Comparison of ENCODE assay signal across 8 mouse cellular contexts in genomic region chr6:138477611-138478010, GRCm38 (mm10).
A peak's percentile ranks its signal among the peaks of the same experiment; 100 is the strongest.
DNase-seq lines count a peak whose midpoint lies in the region; ATAC-seq and TF ChIP-seq lines count a peak whose summit lies in the region.

No protein-coding gene starts in this region.

- 15% methylated on average over 5 of the region's 5 CpGs for WGBS in heart, postnatal 0 days
- 19% methylated on average over 5 of the region's 5 CpGs for WGBS in lung, adult 2 months

- no peaks in the 10 kb centered on the region for H3K4me1 ChIP-seq in cortical plate, adult 2 months (ENCODE audit: control insufficient read depth, insufficient read depth, low read length)
- H3K4me1 ChIP-seq in heart, postnatal 0 days (ENCODE audit: control insufficient read depth, insufficient read depth) = no peaks in the 10 kb centered on the region
- no peaks in the 10 kb centered on the region for H3K4me1 ChIP-seq in lung, adult 2 months (ENCODE audit: control insufficient read depth, insufficient read depth, low read length)

- ATAC-seq in heart, postnatal 0 days (ENCODE audit: insufficient read depth, low read depth) = peak; percentile 39; the same call in 1 of the 2 replicates
- no peak for ATAC-seq in erythroid progenitor cell, adult 5-6 weeks (replicated peaks; ENCODE audit: low FRiP score, poor library complexity, severe bottlenecking)

- H3K9me3 ChIP-seq in heart, postnatal 0 days (replicated peaks; ENCODE audit: control insufficient read depth, low read length) = no peaks in the 10 kb centered on the region

- no peaks in the 10 kb centered on the region for H3K36me3 ChIP-seq in heart, postnatal 0 days (replicated peaks; ENCODE audit: control insufficient read depth, insufficient read depth, low read length)

- no peak overlapping the region for H3K4me3 ChIP-seq in cortical plate, adult 2 months (ENCODE audit: insufficient read depth, low read length)
- no peak overlapping the region for H3K4me3 ChIP-seq in heart, postnatal 0 days (ENCODE audit: low read depth, low read length)
- H3K4me3 ChIP-seq in lung, adult 2 months (replicated peaks; ENCODE audit: extremely low read depth, low read depth, low read length) = no peak overlapping the region

- H3K27ac ChIP-seq in cortical plate, adult 2 months (ENCODE audit: insufficient read depth, low read length) = no peak overlapping the region
- H3K27ac ChIP-seq in heart, postnatal 0 days (ENCODE audit: low read depth) = no peak overlapping the region

- no peak for TF ChIP-seq EP300 in heart, postnatal 0 days (IDR thresholded peaks at IDR 0.05; ENCODE audit: low read depth)

- H3K9ac ChIP-seq in heart, postnatal 0 days (replicated peaks; ENCODE audit: low read depth, low read length) = no peak overlapping the region

- no peak overlapping the region for H3K4me2 ChIP-seq in heart, postnatal 0 days (ENCODE audit: low read depth, low read length)

- H3K27me3 ChIP-seq in heart, postnatal 0 days (ENCODE audit: control insufficient read depth, insufficient read depth, low read length) = no peaks in the 10 kb centered on the region

- DNase-seq in A20 (ENCODE audit: low read depth, low spot score) = peak; percentile 1
- peak; percentile 59 to 87 for DNase-seq in adrenal gland, adult (ENCODE audit: inconsistent age in 2 of 2, low spot score in 1 of 2)
- DNase-seq in heart, postnatal 0 days (ENCODE audit: low spot score) = peak; percentile 70
- peak; percentile 72 for DNase-seq in layer of hippocampus, adult 11-12 months (ENCODE audit: low spot score)
- peak; percentile 39 for DNase-seq in lung, adult 2 months
- DNase-seq in retina, postnatal 7 days (ENCODE audit: low read depth, low spot score) = peak; percentile 42

- no peak for TF ChIP-seq POLR2A in cortical plate, adult 2 months (IDR thresholded peaks at IDR 0.05; ENCODE audit: extremely low read depth, insufficient read depth, low read length)
- no peak for TF ChIP-seq POLR2A in lung, adult 2 months (IDR thresholded peaks at IDR 0.05; ENCODE audit: borderline replicate concordance, extremely low read depth, low read depth, low read length)

- peak; percentile 93 for TF ChIP-seq CTCF in cortical plate, adult 2 months (IDR thresholded peaks at IDR 0.05; ENCODE audit: extremely low read depth, insufficient read depth, low read length)
- TF ChIP-seq CTCF in heart, postnatal 0 days (IDR thresholded peaks at IDR 0.05; ENCODE audit: low read depth) = peak; percentile 99
- TF ChIP-seq CTCF in lung, adult 2 months (IDR thresholded peaks at IDR 0.05; ENCODE audit: insufficient read depth, low read length) = 0 out of 2 replicates have a peak, but pooled peaks have one; percentile 39

Comparison
In these comparisons a context has a peak if more than half of its experiments do, and no peak if none do; other contexts are left out.
1. DNase-seq: peak in every context shown above with its lines; median percentile 73 in adrenal gland, adult; 72 in layer of hippocampus, adult 11-12 months; 70 in heart, postnatal 0 days; 42 in retina, postnatal 7 days; 39 in lung, adult 2 months; 1 in A20.
2. CTCF ChIP-seq: peak in every context shown above with its lines; median percentile 99 in heart, postnatal 0 days; 93 in cortical plate, adult 2 months; 39 in lung, adult 2 months.